Mouse (Mus musculus) gastrocnemius, postnatal 4 days (tissue): ENCODE data around the gene Rapgef4. TPM values are rescaled to one million over a fixed set of nuclear protein-coding genes. Genes with fewer than 3 reads are reported as not detected.

Experiments
- DNase-seq, 2 experiments: peaks; one replicate each; pipeline ENCODE4 v3.0.0; 2021 to 2022; ENCODE audit warnings: low spot score in 2 of 2, mixed read lengths in 2 of 2
- total RNA-seq, 2 experiments: library from RNA; stranded (reverse); gene quantifications; 2 replicates each; pipeline ENCODE4 v1.2.3; 2021

Rapgef4 gene
- total RNA-seq, 2 experiments from 2014 or later, result 5.8 to 6.1 TPM

- no peak for DNase-seq
Observed at GRCm38 (mm10) chr2:72298406-72298805, 317.4 kb downstream of the Rapgef4 start.

GRCm38 (mm10) chr2:72301194-72301916 is 320.3 kb downstream of the Rapgef4 start:
- no peak for DNase-seq

- DNase-seq, result no peak
Observed at GRCm38 (mm10) chr2:72305738-72306137, 324.7 kb downstream of the Rapgef4 start.

Other genes starting within 250 kb of the Rapgef4 start
- gene Itga6, start 235.6 kb upstream of the Rapgef4 start, total RNA-seq, result 10 to 100 TPM; 73.4 to 76.6 TPM
- 10 to 100 TPM; 54.3 to 56.0 TPM for gene Pdk1, start 108.0 kb upstream of the Rapgef4 start, total RNA-seq